Mouse (Mus musculus): Measurements from ENCODE around the gene Katnal1.

Gene Katnal1

DNA sequence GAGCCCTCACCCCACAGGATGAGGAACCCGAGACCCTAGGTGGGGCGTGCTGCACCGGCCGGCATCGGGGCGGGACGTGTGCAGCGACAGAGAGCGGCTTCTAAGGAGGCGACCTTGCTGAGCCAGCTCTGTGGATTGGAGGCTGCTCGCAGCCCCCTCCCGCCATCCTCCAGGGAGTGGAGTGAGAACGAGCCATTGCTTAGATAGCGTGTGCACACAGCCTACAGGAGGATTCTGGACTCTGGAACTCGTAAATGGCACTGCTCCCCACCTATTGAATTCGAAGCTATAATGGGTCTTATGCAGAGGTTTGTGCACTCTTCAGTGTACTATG is at the start of gene Katnal1:
TSS of gene Katnal1 (minus strand) at position 205 of the 334 bp plus-strand sequence.
- DNase-seq, result no peak

- DNase-seq, result no peak
Measured at GRCm38 (mm10) chr5:148978458-148979165, 49.5 kb upstream of the Katnal1 start.

DNA sequence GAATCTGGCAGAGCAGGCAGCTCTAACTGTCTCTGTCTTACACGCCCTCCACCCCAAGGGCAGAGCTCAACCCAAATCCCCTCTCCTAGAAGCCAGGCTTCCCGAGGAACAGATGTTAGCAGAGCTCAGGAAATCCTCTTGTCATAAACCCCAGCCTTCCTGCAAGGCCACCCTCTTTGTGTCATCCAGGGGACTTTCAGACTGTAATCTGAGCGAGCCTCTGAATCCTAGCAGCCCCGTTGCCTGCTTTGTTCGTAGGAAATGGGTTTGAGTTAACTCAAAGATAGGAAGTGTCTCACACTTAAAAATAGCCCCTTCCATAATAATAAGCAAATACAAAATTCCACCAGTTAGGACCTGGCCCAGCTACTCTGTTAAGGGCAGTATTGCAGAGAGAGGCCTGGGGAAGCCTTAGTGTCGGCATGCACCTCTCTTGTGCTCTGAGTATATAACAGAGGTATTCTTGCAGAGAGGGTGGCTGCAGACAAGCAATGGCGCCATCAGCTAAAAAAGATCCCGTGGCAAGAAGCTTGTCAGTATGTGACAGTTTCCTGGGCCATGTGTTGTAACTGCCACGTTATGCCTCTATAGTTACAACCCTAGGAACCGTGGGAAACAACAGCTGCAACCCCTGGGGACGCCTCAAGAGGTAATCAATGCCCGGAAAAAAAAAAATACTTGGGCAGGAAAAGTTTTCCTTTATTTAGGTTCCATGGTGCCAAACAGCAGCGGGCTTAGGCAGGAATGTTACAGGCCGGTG is 48.8 kb upstream of the Katnal1 start:
- DNase-seq, result no peak

DNA sequence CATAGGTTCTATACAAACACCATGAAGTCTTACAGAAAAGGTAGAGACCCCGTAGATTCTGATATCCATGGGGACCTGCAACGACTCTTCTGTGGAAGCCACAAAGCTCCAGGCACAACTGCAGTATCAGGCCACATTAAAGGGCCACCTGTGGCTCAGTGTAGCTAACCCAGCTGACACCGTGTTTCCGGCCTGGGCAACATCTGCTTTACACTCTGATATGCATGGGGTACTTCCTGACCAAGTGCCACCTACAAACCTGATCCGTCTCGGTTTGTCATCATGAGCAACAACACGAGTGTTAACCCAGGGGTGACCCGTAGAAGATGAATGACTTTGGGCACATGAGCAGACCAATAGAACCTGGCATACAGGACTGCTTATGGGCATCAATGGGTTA is 47.8 kb upstream of the Katnal1 start:
- DNase-seq, result no peak

DNA sequence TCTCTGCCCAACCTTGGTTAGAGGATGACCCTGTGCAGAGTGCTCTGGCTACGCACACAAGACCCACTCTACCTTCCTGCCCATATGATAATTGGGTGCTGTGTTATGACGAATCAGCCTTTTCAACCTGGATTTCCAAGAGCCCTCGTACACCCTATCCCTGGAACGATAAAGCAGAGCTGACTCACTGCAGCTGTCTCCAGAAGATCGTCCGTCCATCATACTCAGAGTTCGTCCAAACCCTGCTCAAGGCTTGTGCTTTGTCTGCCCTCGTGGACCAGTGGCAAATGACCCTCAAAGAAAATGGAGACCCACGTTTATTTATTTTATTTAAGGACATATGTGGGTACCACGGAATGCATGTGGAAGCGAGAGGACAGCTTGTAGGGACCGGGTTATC is 45.9 kb upstream of the Katnal1 start:
- no peak for DNase-seq

DNA sequence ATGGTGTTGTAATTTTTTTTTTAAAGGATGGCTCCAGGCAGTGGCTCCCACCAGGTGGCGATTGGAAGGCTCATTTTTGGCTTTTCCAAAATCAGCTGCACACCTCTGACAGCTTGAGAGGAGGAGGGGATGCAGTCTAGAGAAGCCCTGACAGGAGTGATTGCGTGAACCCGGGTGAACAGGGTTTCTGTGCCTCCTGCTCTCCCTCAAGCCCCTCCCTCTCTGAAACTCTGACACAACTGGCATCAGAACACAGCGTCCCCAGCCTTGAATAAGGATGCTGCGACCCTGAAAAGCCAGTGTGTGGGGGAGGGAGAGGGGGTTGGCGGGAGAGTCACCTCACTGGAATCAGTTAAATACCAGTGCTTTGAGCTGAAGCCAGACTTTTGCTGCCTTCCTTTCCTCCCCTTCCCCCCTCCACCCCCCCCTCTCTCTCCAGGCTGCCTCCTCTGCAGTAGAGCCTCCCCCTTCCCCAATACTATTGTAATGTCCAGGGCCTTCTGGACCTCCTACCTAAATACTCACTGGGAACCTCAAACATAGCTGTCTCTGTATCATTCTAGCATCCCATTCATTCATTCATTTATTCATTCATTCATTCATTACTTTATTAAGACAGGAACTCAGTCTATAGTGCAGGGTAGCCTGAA is 44.0 kb upstream of the Katnal1 start:
- DNase-seq, result no peak

GRCm38 (mm10) chr5:148972167-148972566 is 43.0 kb upstream of the Katnal1 start:
- no peak for DNase-seq

DNA sequence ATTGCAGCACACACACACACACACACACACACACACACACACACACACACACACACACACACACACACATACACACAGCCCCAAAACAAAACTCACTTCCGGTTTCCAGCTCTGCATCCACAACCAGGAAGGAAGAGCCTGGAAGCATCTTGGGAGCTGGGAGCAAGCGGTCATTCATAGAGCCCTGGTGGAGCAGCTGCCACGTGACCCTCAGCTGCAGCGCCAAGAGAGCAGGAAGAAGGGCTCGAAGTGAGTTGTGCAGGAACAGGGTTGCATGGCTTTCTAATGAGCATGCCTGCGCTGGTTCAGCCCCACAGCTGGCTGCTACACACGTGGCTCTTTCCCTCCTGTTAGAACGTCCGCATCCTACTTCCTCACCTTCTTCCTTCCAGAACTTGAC is 40.5 kb upstream of the Katnal1 start:
- no peak for DNase-seq

DNA sequence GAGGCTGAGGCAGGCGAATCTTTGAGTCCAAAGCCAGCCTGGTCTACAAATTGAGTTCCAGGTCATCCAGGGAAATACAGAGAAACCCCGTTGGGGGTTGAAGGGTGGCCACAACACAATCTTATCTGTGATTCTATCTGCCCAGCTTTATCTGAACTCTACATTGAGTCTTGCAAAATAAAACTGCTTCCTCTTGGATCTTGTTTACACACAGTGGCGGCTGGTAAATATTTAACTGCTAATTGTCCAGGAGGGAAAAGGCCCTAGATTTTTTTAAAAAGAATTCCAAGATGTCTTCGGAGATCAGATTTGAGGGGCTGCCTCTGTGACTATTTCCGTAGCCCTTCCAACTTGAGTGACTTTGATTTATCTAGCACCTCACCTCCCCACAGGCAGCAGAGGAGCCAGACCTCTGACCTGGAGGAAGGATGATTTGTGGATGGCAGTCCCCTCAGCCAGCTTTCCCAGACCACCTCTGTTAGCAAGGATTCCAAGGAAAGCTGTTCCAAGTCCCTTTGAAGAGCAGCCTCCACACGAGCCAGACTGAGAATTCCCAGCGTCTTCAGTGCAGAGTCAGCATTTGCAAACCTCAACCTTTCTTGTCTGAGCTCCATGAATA is 39.9 kb upstream of the Katnal1 start:
- DNase-seq, result no peak

GRCm38 (mm10) chr5:148968179-148968578 is 39.1 kb upstream of the Katnal1 start:
- no peak for DNase-seq

DNA sequence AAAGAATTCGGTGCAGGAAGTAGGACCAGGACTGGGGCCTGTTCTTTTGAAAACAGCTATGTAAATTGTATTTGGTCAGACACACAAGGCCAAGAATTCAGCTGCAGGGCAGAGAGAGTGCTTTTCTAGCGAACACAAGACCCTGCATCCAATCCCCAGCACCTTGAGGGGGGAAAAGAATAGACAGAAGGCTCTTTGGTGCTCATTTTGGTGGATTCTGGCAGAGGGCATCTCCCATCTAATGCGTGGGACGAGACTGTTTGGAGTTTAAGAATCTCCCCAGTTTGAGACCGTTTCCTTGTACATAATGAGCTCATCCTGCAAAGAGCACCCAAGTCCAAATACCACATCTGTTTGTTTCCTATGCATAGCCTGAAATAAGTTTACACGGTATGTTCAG is 37.3 kb upstream of the Katnal1 start:
- no peak for DNase-seq

GRCm38 (mm10) chr5:148965691-148966333 is 36.7 kb upstream of the Katnal1 start:
- peak; percentile 22 for DNase-seq

DNA sequence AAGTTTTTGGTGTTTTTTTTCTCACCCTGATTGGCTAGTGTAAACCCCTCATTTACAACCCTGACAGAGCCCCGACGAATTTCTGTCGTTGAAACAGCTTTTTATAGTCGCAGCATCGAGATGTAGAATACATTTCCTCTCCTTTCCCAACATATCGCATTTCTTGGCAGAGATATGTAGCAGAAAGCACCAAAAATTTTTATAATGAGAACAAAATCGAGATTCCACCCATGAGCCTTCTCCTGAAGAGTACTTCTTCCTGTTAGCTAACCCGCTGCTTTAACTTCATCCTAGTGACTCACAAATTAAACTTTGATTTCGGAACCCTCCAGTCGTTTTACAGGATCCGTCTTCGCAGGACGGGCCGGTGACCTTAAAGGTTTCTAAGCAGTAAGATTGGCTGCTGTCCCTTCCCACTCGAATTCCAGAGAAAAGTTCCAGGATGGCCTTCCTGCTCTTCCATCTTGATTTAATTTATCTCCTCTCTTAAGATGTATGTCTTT is 36.0 kb upstream of the Katnal1 start:
- DNase-seq, result no peak

- no peak for DNase-seq
Measured at GRCm38 (mm10) chr5:148964251-148964650, 35.1 kb upstream of the Katnal1 start.

DNA sequence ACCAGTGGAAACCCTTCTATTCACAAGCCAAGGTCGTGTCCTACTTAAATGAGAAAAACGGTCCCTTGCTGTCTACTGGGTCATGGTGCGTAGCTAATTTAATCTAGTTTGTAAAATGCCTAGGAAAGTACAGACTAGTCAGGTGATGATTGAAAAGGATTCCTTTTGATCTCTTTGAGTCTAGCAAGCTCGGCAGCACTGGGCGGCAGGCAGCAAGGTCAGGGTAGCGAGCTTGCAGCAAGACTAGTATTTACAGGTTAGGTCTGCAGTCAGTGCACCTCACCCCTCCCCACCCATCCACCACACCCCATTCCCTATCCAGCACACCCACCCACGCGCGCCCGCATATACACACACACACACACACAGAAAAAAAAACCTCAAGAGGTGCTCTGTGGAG is 31.1 kb upstream of the Katnal1 start:
- DNase-seq, result no peak

DNA sequence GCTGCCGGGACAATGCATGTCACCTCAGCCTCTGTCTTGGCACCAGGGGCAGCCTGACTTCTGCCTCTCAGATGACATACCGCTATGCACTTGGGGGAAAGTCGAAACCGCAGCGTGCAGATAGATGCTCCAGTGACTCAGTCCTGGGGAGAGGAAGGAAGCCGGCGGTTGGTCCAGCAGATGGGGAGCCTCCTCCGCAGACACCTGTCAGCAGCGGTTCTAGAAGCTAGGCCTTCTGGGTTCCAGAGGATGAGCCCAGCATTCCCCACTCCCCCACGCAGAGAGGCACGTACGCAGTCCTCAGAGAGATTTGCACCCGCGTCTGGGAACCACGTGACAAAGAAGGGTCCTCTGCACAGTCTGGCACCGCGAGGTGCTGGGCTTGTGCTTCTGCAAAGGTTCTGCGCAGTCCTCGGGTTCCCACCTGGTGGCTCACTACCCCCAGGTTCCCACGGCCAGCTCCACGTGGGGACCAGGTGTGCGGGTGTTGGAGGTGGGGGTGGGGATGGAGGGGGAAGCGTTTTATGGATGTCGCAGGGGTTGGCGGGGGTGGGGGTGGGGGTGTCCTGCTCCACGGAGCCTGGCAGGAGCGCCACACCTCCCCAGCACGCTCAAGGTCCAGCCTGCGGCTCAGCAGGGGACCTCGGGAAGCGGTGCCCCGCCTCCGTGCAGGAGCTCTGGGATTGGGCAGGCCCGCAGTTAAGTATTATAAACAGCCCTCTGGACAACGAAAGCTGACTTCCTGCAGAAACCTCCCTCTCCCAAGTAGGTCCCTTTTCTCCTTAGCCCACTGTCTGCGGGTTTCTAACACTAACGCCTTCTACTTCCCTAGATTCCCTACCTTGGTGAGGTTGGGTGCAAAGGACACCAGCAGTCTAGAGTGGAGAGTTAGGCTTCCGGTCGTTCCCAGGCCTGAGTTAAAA is 30.2 kb upstream of the Katnal1 start:
- peak; percentile 59 for DNase-seq

DNA sequence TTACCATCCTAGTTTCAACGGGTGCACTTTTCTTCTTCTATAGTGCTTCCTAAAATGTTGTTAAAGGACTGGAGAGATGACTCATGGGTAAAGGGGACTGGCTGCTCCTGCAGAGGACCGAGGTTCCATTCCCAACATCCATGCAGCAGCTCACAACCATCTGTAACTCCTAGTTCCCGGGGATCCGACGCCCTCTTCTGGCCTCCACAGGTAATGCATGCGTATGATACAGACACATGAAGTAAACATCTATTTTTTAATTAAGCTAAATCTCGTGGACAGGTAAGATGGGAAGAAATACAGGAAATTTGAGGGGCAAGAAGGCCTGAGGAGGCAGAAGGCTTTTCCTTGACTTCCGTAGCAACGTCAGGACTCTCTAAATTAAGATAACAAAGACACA is 29.2 kb upstream of the Katnal1 start:
- DNase-seq, result peak; percentile 21

DNA sequence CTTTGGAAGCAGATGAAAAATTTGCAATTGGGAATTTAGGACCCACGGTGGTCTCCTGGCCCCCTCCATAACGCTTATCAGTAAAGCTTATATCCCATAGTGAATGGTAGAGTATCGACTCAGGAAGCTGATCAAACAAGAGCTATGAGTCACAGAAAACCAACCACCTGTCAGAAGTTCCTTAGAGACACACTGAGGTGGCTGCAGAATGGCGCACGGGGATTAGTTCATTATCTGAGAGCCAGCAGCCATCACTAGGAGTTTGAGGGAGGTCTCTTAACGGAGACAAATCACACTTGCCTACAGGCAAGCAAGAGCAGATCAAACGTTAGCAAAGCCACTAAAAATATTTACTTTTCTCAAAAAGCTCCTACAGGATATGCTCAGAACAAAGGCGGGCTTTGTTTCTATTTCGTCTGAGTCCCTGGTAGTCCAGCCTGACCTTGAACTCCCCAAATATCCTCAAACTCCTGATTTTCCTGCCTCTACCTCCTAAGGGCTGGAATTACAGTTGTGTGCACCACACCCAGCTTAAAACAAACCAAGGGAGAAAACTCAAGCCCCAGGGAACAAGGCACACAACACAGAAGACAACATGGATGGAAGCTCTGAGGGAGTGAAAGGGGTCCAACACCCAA is 27.9 kb upstream of the Katnal1 start:
- DNase-seq, result no peak

DNA sequence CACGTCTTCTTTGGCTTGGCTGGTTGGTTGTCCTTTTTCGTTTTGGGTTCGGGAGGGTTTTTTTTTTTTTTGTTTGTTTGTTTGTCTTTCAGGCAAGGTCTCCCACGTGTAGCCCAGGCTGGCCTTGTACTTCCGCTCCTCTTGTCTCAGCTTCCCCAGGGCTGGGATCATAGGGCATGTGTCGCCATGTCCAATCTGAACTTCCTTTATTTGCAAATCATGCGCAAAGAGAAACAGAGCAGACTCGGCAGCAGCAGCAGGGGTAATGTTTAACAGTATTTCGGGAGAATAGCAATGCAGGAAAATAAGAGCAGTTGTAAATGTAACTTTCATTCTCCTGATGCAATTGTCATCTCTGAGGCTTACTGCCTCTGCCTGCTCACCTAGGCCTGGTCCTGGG is 27.0 kb upstream of the Katnal1 start:
- DNase-seq, result no peak

- DNase-seq, result no peak
Measured at GRCm38 (mm10) chr5:148955575-148955974, 26.5 kb upstream of the Katnal1 start.

DNA sequence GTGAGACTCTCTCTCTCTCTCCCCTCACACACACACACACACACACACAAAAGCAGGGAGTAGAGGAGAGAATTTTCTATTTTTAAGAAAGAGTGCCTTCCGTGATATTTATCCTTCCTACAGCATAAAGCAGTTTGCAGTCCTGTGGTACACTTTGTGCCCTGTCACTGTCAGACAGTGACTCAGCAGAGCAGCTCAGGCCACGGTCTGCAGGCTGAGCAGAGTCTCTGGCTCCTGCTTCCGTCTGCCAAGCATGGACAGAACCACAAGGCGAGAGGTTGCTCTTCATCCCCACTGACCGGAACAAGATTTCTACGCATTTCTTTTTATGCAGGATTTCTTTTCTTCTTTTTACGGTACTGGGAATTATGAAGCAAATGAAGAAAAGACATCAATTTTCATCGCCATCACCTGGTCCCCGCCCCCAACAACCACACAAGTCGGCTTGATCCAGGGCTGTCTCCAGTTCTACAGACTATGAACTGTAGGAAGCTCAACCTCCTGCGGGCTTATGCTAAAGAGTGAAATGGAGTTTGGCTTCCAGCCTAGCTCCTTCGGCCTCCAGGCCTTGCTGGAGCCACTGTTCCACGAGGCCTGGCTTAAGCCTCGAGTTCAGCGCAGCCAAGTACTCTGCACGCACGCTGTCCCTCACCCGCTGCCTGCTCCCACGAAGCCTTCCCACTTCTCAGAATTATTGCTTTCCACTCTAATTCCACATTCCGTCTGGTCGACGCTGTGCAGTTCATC is 25.4 kb upstream of the Katnal1 start:
- DNase-seq, result no peak
